Mouse (Mus musculus) embryonic facial prominence, embryonic 11.5 days (tissue): ENCODE measurements around the gene Btbd6. TPM values are rescaled to one million over a fixed set of nuclear protein-coding genes. Genes with fewer than 3 reads are reported as not detected.

ENCODE experiments used
- ATAC-seq: fragments of 200-750 bp; cut with Nextera tagmentation; replicated peaks from 2 replicates; pipeline ENCODE4 v1.8.0; 2017; ENCODE audit warnings: low read depth; ENCODE audit not compliant: insufficient number of reproducible peaks, low FRiP score, low TSS enrichment
- DNase-seq: peaks from one replicate; pipeline ENCODE4 v3.0.0-alpha.2; 2015; ENCODE audit warnings: low spot score
- H3K27ac ChIP-seq: fragments of 300-500 bp; sonication (generic); replicated peaks from 2 replicates; pipeline ENCODE4 v1.5.1; 2014; ENCODE audit warnings: mild to moderate bottlenecking, low read depth, low read length, control low read depth
- H3K27me3 ChIP-seq: fragments of 300-500 bp; sonication (generic); 2 replicates; pipeline ENCODE4 v1.6.1; 2014; ENCODE audit warnings: mild to moderate bottlenecking, low read length, moderate library complexity, mixed read lengths; ENCODE audit not compliant: control insufficient read depth, insufficient read depth
- H3K36me3 ChIP-seq: fragments of 300-500 bp; sonication (generic); replicated peaks from 2 replicates; pipeline ENCODE4 v1.6.1; 2014; ENCODE audit warnings: low read depth, mild to moderate bottlenecking, low read length, moderate library complexity, mixed read lengths; ENCODE audit not compliant: control insufficient read depth, insufficient read depth
- H3K4me1 ChIP-seq: fragments of 300-500 bp; sonication (generic); 2 replicates; pipeline ENCODE4 v1.6.1; 2014; ENCODE audit warnings: low read length, mixed read lengths; ENCODE audit not compliant: control insufficient read depth, insufficient read depth
- H3K4me2 ChIP-seq: fragments of 300-500 bp; sonication (generic); 2 replicates; pipeline ENCODE4 v1.6.1; 2014; ENCODE audit warnings: low read depth, mild to moderate bottlenecking, control low read depth, low read length, moderate library complexity
- H3K4me3 ChIP-seq: fragments of 300-500 bp; sonication (generic); 2 replicates; pipeline ENCODE4 v1.5.1; 2014; ENCODE audit warnings: low read depth, low read length, control low read depth
- H3K9ac ChIP-seq: fragments of 300-500 bp; sonication (generic); replicated peaks from 2 replicates; pipeline ENCODE4 v1.6.1; 2014; ENCODE audit warnings: mild to moderate bottlenecking, control low read depth, low read length
- H3K9me3 ChIP-seq: fragments of 300-500 bp; sonication (generic); replicated peaks from 2 replicates; pipeline ENCODE4 v1.6.1; 2016; ENCODE audit warnings: mild to moderate bottlenecking, low read length, inconsistent platforms, mixed read lengths; ENCODE audit not compliant: control insufficient read depth
- WGBS: fragments of 180-500 bp; shearing (Covaris S2); extraction: QIAGEN DNeasy Blood & Tissue Kit; methylation state at CpG from one replicate; pipeline ENCODE4 v1.1.7; 2014; 5-methylcytosine and 5-hydroxymethylcytosine counted together
- polyA plus RNA-seq: library from polyadenylated mRNA; unstranded; fragments of >200 nt; fragmentation: Nextera tagmentation; extraction: Ambion mirVana; gene quantifications from 2 replicates; pipeline ENCODE4 v1.2.1, GENCODE M21; 2014

Btbd6 gene
- polyA plus RNA-seq: 19.0 and 19.7 TPM in 2 replicates

DNA sequence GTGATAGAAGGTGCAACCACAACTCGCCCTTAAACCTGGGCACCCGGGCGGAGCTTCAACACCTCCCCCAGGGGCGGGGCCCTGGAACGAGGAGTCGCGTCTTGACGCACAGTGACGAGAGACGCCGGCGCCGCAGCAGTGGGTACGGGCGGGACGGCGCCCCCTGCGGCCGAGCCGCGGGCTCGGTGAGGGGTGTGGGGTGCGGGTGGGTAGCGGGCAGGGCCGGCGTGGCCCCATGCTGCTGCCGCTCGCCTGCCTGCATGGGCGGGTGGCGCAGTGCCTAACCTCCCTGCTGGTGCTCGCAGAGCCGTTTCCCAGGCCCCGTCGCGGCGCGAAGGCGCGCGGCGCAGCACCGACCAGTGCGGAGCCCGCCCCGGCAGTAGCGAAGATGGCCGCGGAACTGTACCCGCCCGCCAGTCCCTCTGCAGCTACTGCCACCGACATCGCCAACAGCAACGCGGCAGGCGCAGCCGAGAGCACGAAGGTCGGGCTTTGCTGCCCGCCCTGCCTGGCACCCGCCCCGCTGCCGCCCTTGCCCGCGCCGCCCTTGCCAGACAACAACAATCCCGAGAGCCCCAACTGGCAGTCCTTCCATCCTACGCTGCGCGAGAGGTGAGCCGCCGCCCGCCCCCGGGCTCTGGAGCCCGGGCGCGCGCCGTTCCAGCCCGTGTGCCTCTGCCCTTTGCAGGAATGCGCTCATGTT, at the start of gene Btbd6:
Gene Btbd6 (plus strand): TSS at position 112 of the 703 bp plus-strand sequence.
- under 1% methylated on average over 80 of the region's 80 CpGs for WGBS

DNA sequence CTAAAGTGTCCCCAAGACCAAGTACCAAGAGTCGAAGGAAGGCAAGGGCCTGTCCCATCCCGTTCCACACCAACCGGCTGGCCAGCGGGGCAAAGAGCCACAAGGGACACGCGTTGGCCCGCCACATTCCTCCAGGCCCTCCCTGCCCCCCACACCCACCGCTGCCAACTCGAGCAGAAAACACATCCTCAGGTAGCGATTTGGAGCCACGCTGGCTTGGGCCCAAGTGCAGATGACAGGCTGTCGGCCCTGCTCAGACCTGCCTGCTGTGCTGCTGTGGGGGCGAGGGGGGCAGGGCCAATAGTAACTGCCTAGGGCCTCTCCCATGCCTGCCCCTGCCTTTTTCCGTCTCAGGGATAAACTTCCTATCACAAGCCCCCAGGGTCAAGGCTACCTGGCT, 49.0 kb upstream of the Btbd6 start:
- Histone ChIP-seq H3K9ac (no peak overlapping the region), H3K9me3 (no peaks in the 10 kb centered on the region), H3K27me3 (peaks cover 35% of the 10 kb centered on the region), H3K36me3 (no peaks in the 10 kb centered on the region), H3K4me3 (no peak overlapping the region), H3K4me2 (no peak overlapping the region), H3K4me1 (peaks cover 7% of the 10 kb centered on the region), H3K27ac (no peak overlapping the region)
- DNase-seq: no peak
- no peak for ATAC-seq
- WGBS: 59% methylated on average over 14 of the region's 14 CpGs

More for the DNA sequence above, at the start of gene Btbd6:
- Histone ChIP-seq H3K9me3 (no peaks in the 10 kb centered on the region), H3K27ac (peak within 1 kb of the TSS; percentile 53), H3K27me3 (no peaks in the 10 kb centered on the region), H3K9ac (peak within 1 kb of the TSS; percentile 89), H3K4me1 (no peaks in the 10 kb centered on the region), H3K4me2 (peak within 1 kb of the TSS; percentile 93), H3K4me3 (peak within 1 kb of the TSS; percentile 65), H3K36me3 (peaks cover 10% of the 10 kb centered on the region)
- peak; percentile 92 for ATAC-seq
- DNase-seq: peak; percentile 92

DNA sequence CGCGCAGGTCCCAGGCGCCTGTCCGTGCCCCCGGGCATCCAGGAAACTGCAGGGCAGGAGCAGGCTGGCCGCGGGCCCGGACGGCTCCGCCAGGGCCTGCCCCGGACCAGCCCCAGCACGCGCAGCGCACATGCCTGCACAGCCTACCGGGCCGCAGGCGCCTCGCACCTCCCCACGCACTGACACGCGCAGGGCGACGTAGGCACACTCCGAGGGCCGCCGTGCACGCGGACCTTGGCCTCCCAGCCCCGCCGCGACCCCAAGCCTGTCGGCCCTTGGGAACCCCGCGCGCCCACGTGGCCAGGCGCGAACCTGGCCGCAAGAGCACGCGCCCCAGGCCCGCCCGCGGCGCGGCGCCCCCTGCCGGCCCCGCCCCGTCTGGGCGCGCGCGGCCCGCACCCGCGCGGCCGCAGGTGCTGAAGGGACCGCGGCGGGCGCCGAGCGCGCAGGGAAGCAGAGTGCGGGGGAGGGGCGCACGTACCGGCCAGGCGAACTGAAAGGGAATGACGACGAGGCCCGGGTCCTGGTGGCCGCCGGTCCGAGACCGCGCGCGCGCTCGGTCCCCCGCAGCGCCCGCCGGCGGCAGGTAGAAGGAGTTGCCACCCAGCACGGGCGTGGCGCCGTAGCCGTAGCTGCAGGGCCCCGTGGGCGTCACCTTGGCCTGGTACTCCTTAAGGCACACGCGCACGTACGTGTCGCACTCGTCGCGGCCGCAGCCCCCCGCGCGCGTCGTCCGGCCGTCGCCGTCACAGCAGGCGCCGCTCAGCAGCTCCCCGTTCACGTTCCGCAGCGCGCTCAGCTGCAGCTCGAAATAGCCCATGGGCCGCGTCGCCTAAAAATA, 47.7 kb upstream of the Btbd6 start:
- peak overlapping the region; percentile 41; the same call in 1 of the 2 replicates for H3K27ac ChIP-seq
- peaks cover 7% of the 10 kb centered on the region for H3K4me1 ChIP-seq
- ATAC-seq: no peak
- peak; percentile 50 for DNase-seq
- WGBS: 1% methylated on average over 85 of the region's 124 CpGs
- H3K9me3 ChIP-seq: no peaks in the 10 kb centered on the region
- peak overlapping the region; percentile 55 for H3K4me3 ChIP-seq
- peak overlapping the region; percentile 52 for H3K9ac ChIP-seq
- H3K36me3 ChIP-seq: no peaks in the 10 kb centered on the region
- H3K4me2 ChIP-seq: peak overlapping the region; percentile 93
- peaks cover 35% of the 10 kb centered on the region for H3K27me3 ChIP-seq

DNA sequence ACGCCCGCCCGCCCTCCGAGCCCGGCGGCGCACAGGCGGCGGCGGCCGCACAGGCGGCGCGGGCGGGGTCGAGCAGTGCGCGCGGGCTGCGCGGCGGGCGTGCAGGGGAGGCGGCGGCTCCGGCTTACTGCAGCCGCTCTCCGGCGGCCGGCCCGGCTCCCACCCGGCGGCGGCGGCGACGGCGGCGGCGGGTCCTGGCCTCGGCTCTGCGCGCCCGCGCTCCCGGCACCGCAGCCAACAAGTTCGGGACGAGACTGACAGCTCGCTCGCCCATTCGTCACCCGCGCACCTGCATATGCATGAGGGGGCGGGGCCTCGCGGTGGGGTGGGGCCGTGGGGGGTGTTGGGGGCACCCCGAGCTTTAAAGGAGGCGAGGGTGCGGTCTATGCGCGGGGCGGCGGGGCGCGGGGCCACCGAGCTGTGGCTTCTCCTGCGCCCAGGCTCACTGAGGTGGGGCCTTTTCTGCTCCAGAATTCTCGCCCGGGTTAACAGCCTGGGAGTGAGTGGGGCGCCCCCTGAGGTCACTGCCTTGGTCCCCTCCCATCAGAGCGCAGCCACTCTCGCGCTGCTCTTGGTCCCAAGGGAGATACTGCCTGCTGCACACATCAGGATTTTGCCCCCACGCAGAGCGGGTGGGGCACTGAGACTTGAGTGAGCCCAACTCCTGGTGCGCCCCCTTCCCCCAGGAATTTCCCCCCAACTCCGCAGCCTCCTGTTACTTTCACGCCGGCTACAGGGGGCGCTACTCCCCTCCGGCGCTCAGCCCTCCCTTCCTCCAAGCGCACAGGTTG, 46.5 kb upstream of the Btbd6 start, which contains the start of gene Jag2:
Gene Jag2 (minus strand): TSS at position 215 of the 791 bp plus-strand sequence.
- H3K36me3 ChIP-seq: no peaks in the 10 kb centered on the region
- H3K4me1 ChIP-seq: peaks cover 7% of the 10 kb centered on the region
- peak within 1 kb of the TSS; percentile 41; the same call in 1 of the 2 replicates for H3K27ac ChIP-seq
- peaks cover 35% of the 10 kb centered on the region for H3K27me3 ChIP-seq
- peak within 1 kb of the TSS; percentile 55 for H3K4me3 ChIP-seq
- WGBS: 1% methylated on average over 44 of the region's 85 CpGs
- ATAC-seq (peak; percentile 19; the same call in 1 of the 2 replicates), DNase-seq (peak; percentile 64)
- H3K9me3 ChIP-seq: no peaks in the 10 kb centered on the region
- H3K4me2 ChIP-seq: peak within 1 kb of the TSS; percentile 93
- H3K9ac ChIP-seq: peak within 1 kb of the TSS; percentile 52

DNA sequence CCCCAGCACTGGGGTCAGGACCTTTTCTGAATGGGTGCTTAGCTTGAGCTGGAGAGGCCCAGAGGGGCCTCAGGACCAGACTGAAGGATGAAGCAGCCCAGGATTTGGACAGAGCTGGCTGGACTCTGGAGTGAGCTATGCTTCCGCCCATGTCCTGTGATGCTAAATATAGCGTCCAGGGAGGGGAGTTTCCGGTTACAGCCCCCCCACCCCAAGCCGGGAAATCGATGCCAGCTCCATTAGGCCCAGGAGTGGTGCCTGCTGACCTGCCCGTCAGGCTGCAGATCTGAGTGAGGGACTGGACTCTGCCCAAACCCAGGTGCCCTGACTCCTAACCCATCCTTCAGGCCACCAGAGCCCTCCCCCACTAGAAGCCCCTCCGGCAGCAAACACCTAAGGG, 43.6 kb upstream of the Btbd6 start:
- Histone ChIP-seq H3K36me3 (no peaks in the 10 kb centered on the region), H3K9ac (no peak overlapping the region; the same call in 1 of the 2 replicates), H3K4me3 (no peak overlapping the region), H3K27ac (no peak overlapping the region), H3K4me2 (no peak overlapping the region), H3K9me3 (no peaks in the 10 kb centered on the region), H3K27me3 (peaks cover 26% of the 10 kb centered on the region), H3K4me1 (peaks cover 7% of the 10 kb centered on the region)
- DNase-seq (no peak), ATAC-seq (no peak)
- 42% methylated on average over 7 of the region's 7 CpGs for WGBS

DNA sequence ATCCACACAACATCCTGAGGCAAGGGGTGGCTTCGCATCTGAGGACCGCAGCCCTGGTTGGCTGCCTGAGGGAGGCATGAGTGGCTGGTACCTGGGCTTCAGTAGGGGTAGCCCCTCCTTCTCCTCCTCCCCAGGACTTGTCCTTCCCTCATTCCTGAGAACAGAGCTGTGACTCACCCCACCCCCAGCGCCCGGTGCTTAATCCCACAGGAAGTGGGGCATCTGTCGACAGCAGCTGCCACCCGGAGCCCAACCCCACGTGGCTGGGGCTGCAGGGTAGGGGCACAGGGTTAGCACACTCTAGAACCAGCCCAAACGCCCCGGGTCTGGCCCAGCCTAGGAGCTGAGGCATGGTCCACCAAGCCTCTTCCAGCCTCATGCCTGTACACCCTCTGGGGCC, 38.4 kb upstream of the Btbd6 start:
- 37% methylated on average over 9 of the region's 9 CpGs for WGBS
- DNase-seq: no peak
- no peaks in the 10 kb centered on the region for H3K9me3 ChIP-seq
- no peaks in the 10 kb centered on the region for H3K36me3 ChIP-seq
- H3K4me3 ChIP-seq: no peak overlapping the region
- no peak overlapping the region for H3K27ac ChIP-seq
- peak overlapping the region; percentile 13; the same call in 1 of the 2 replicates for H3K9ac ChIP-seq
- no peaks in the 10 kb centered on the region for H3K4me1 ChIP-seq
- H3K27me3 ChIP-seq: no peaks in the 10 kb centered on the region; the same call in 1 of the 2 replicates
- no peak overlapping the region for H3K4me2 ChIP-seq
- no peak for ATAC-seq

DNA sequence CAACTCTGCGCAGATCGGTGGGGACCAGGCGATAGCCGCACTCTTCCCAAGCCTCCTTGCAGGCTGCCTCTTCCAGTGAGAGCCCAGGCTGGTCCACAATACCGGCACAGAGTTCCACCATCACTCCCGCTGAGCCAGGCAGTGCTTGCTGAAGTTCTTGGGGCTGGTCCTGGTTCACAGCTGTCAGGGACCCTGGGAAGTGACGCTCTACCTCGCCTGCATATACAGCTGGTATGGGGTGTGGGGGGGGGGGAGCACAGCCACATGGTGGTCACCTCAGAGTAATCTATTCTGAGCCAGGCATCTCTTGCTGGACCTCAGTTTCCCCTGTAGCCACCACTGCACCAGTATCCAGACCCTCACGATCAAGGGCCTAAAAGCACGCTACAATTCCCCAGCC, 37.9 kb upstream of the Btbd6 start:
- Histone ChIP-seq H3K9ac (peak overlapping the region; percentile 13; the same call in 1 of the 2 replicates), H3K4me3 (no peak overlapping the region)
- WGBS: 80% methylated on average over 10 of the region's 10 CpGs

More for the DNA sequence above, 37.9 kb upstream of the Btbd6 start:
- Histone ChIP-seq H3K4me1 (no peaks in the 10 kb centered on the region), H3K36me3 (no peaks in the 10 kb centered on the region), H3K4me2 (no peak overlapping the region), H3K27me3 (no peaks in the 10 kb centered on the region; the same call in 1 of the 2 replicates), H3K27ac (no peak overlapping the region), H3K9me3 (no peaks in the 10 kb centered on the region)
- ATAC-seq (no peak), DNase-seq (no peak)
